Mouse (Mus musculus): ENCODE measurements at regions not wholly inside any gene's neighbourhood (a gene's known extent, or its start where the extent isn't known, plus 50 kb on each side); places are given as distances from the start of the nearest gene placed in this dataset.

GRCm38 (mm10) chr2:129958120-129958519, 54.0 kb upstream of the Tgm3 start:
- Histone ChIP-seq H3K36me3 (no peaks in the 10 kb centered on the region), H3K27ac (no peak overlapping the region), H3K9me3 (no peaks in the 10 kb centered on the region), H3K4me2 (no peak overlapping the region), H3K4me1 (no peaks in the 10 kb centered on the region), H3K4me3 (replicated peaks) (no peak overlapping the region), H3K9ac (no peak overlapping the region), H3K27me3 (replicated peaks) (no peaks in the 10 kb centered on the region)
- ATAC-seq (ENCODE audit: insufficient read depth, low FRiP score, low read depth) = no peak
- WGBS = 84% methylated on average over 3 of the region's 3 CpGs

DNA sequence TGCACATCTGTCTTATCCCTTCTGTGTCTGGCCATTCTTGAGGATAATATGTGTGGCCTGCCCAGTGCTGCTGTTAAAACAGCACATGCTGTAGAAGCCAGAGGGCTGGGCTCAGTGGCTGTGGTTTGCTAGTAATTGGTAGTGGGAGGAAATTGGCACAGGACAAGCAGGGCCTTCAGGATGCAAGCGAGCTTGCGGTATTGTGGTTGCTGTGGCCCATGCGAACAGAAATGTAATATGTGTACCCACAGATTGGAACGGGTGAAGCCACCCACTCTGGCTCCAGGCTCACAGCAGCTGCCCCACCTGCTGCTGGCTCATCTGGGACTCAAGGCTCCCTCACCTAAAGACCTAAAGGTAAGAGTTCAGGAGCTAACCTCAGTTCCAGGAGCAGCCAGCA, 51.8 kb upstream of the Tgm3 start:
- no peak overlapping the region for H3K27ac ChIP-seq

GRCm38 (mm10) chr2:129961522-129961921, 50.6 kb upstream of the Tgm3 start:
- H3K9ac ChIP-seq = no peak overlapping the region
- no peak overlapping the region for H3K4me2 ChIP-seq
- 64% methylated on average over 5 of the region's 5 CpGs for WGBS
- no peak overlapping the region for H3K4me3 ChIP-seq (replicated peaks)
- no peaks in the 10 kb centered on the region for H3K36me3 ChIP-seq
- H3K27ac ChIP-seq = no peak overlapping the region
- no peaks in the 10 kb centered on the region for H3K9me3 ChIP-seq
- no peaks in the 10 kb centered on the region for H3K4me1 ChIP-seq
- no peak for ATAC-seq (ENCODE audit: insufficient read depth, low FRiP score, low read depth)
- H3K27me3 ChIP-seq (replicated peaks) = no peaks in the 10 kb centered on the region

More for the DNA sequence above, 51.8 kb upstream of the Tgm3 start:
- WGBS = 73% methylated on average over 4 of the region's 4 CpGs
- no peak overlapping the region for H3K4me3 ChIP-seq (replicated peaks)
- H3K27me3 ChIP-seq (replicated peaks) = no peaks in the 10 kb centered on the region
- H3K9ac ChIP-seq = no peak overlapping the region
- no peaks in the 10 kb centered on the region for H3K9me3 ChIP-seq
- no peaks in the 10 kb centered on the region for H3K4me1 ChIP-seq
- no peak overlapping the region for H3K4me2 ChIP-seq
- H3K36me3 ChIP-seq = no peaks in the 10 kb centered on the region
- ATAC-seq (ENCODE audit: insufficient read depth, low FRiP score, low read depth) = no peak

All from stomach, embryonic 15.5 days (tissue).